Mouse (Mus musculus) C2C12 (cell line): Measurements from ENCODE around the gene Iqgap3.

Experiments used
- CEBPB ChIP-seq: IDR thresholded peaks from one replicate; pipeline ENCODE4 v1.6.1; 2011; ENCODE audit warnings: low read depth, mild to moderate bottlenecking, control low read depth, moderate library complexity
- CTCF ChIP-seq: IDR thresholded peaks from one replicate; pipeline ENCODE4 v1.5.1; 2011; ENCODE audit not compliant: control insufficient read depth, insufficient read depth, insufficient read length
- MYOD1 ChIP-seq: IDR thresholded peaks from one replicate; pipeline ENCODE4 v1.6.1; 2011; ENCODE audit warnings: low read depth; ENCODE audit not compliant: control insufficient read depth, insufficient read length
- USF1 ChIP-seq: IDR thresholded peaks from one replicate; pipeline ENCODE4 v1.6.1; 2011; ENCODE audit warnings: low read depth, mild to moderate bottlenecking, control low read depth, moderate library complexity

- TF ChIP-seq USF1, result no peak
- no peak for TF ChIP-seq CTCF
- TF ChIP-seq MYOD1, result no peak
- TF ChIP-seq CEBPB, result no peak
These were observed 38.4 kb downstream of the Iqgap3 start for GRCm38 (mm10) chr3:88120117-88120651.
